In genomic region chr11:95811741-95812140, GRCm38 (mm10) we compare ENCODE assay signal across 24 mouse cellular contexts. TPM values are rescaled to one million over a fixed set of nuclear protein-coding genes. Genes with fewer than 3 reads are reported as not detected.
A peak's percentile ranks its signal among the peaks of the same experiment; 100 is the strongest.
DNase-seq lines count a peak whose midpoint lies in the region; ATAC-seq and TF ChIP-seq lines count a peak whose summit lies in the region.
"Had no signal": no experiment of that assay in that cellular context is flagged by ENCODE, and none has a peak within 500 bp of the region (broad histone marks: within the 10 kb centered on the region; RNA-seq: fewer than 3 reads in every experiment).

No protein-coding gene starts in this region.

- H3K4me2 ChIP-seq in hindbrain, embryonic 16.5 days (ENCODE audit: low read length) = no peak overlapping the region
- no peak overlapping the region for H3K4me2 ChIP-seq in liver, embryonic 13.5 days
- H3K4me2 ChIP-seq in midbrain, embryonic 11.5 days = no peak overlapping the region
- H3K4me2 ChIP-seq in midbrain, postnatal 0 days (ENCODE audit: low read depth, low read length, poor library complexity, severe bottlenecking) = no peak overlapping the region
- no peak overlapping the region for H3K4me2 ChIP-seq in liver, embryonic 16.5 days (ENCODE audit: low read depth, low read length)
- H3K4me2 ChIP-seq: embryonic facial prominence, embryonic 12.5 days; embryonic facial prominence, embryonic 15.5 days; heart, embryonic 11.5 days; hindbrain, embryonic 15.5 days had no signal

- DNase-seq in hindbrain, embryonic 10.5 days (ENCODE audit: low spot score) = no peak
- no peak for DNase-seq in liver, embryonic 13.5 days
- DNase-seq in liver = no peak
- peak; percentile 71 for DNase-seq in midbrain, embryonic 11.5 days (ENCODE audit: low spot score, missing footprints)
- no peak for DNase-seq in midbrain, postnatal 0 days (ENCODE audit: low spot score)
- DNase-seq in natural killer cell, adult 2 months (ENCODE audit: low spot score in 2 of 2) = no peak
- DNase-seq: adrenal gland, adult 2 months; cerebellum, adult 11 months; cerebellum, adult 2 months; cerebellum, adult 9-11 months; cerebellum, postnatal 25 days; forebrain, postnatal 0 days; gastrocnemius, adult 2 months; gastrocnemius, postnatal 14 days had no signal

- H3K4me3 ChIP-seq in hindbrain, embryonic 10.5 days = no peak overlapping the region
- H3K4me3 ChIP-seq in hindbrain, embryonic 16.5 days (ENCODE audit: low read length) = no peak overlapping the region
- no peak overlapping the region for H3K4me3 ChIP-seq in liver, embryonic 13.5 days (replicated peaks)
- H3K4me3 ChIP-seq in midbrain, embryonic 11.5 days (ENCODE audit: low read depth, low read length) = no peak overlapping the region
- H3K4me3 ChIP-seq in midbrain, postnatal 0 days (ENCODE audit: low read depth, low read length) = no peak overlapping the region
- H3K4me3 ChIP-seq in liver, embryonic 16.5 days (ENCODE audit: low read depth, low read length) = no peak overlapping the region
- H3K4me3 ChIP-seq: embryonic facial prominence, embryonic 12.5 days; embryonic facial prominence, embryonic 15.5 days; gastrocnemius, adult 2 months; hindbrain, embryonic 15.5 days had no signal

- WGBS in hindbrain, embryonic 10.5 days = 89% methylated on average over 6 of the region's 6 CpGs
- WGBS in hindbrain, embryonic 16.5 days = 82% methylated on average over 6 of the region's 6 CpGs
- WGBS in liver, embryonic 13.5 days (ENCODE audit: insufficient replicate concordance) = 86% methylated on average over 6 of the region's 6 CpGs
- whole genome bisulfite sequencing in midbrain, embryonic 11.5 days = 80% methylated on average over 6 of the region's 6 CpGs
- WGBS in midbrain, postnatal 0 days = 85% methylated on average over 6 of the region's 6 CpGs
- 79% methylated on average over 6 of the region's 6 CpGs for WGBS in liver, embryonic 16.5 days (ENCODE audit: insufficient replicate concordance)

- peaks cover 31% of the 10 kb centered on the region for H3K4me1 ChIP-seq in hindbrain, embryonic 10.5 days (replicated peaks)
- no peaks in the 10 kb centered on the region for H3K4me1 ChIP-seq in hindbrain, embryonic 16.5 days (ENCODE audit: control insufficient read depth, insufficient read depth, low read depth, low read length)
- H3K4me1 ChIP-seq in liver, embryonic 13.5 days (replicated peaks) = peaks cover 59% of the 10 kb centered on the region
- H3K4me1 ChIP-seq in midbrain, embryonic 11.5 days (ENCODE audit: control insufficient read depth, insufficient read depth, low read length) = peaks cover 13% of the 10 kb centered on the region
- H3K4me1 ChIP-seq in midbrain, postnatal 0 days (ENCODE audit: insufficient read depth, low read length) = no peaks in the 10 kb centered on the region
- H3K4me1 ChIP-seq in liver, embryonic 16.5 days (ENCODE audit: control insufficient read depth, low read depth, low read length) = peaks cover 38% of the 10 kb centered on the region
- H3K4me1 ChIP-seq: embryonic facial prominence, embryonic 12.5 days; embryonic facial prominence, embryonic 15.5 days; hindbrain, embryonic 15.5 days had no signal

- peak overlapping the region; percentile 37; the same call in 1 of the 2 replicates for H3K27ac ChIP-seq in hindbrain, embryonic 10.5 days
- H3K27ac ChIP-seq in hindbrain, embryonic 16.5 days (ENCODE audit: low read depth, low read length) = no peak overlapping the region
- peak overlapping the region; percentile 66 for H3K27ac ChIP-seq in liver, embryonic 13.5 days
- H3K27ac ChIP-seq in midbrain, embryonic 11.5 days (ENCODE audit: low read depth, low read length) = no peak overlapping the region
- H3K27ac ChIP-seq in midbrain, postnatal 0 days (ENCODE audit: low read depth, low read length) = no peak overlapping the region
- peak overlapping the region; percentile 45 for H3K27ac ChIP-seq in liver, embryonic 16.5 days (ENCODE audit: low read length)
- H3K27ac ChIP-seq: embryonic facial prominence, embryonic 12.5 days; embryonic facial prominence, embryonic 15.5 days; gastrocnemius, adult 2 months; hindbrain, embryonic 15.5 days had no signal

- H3K9me3 ChIP-seq in hindbrain, embryonic 10.5 days = peaks cover 8% of the 10 kb centered on the region
- no peaks in the 10 kb centered on the region for H3K9me3 ChIP-seq in hindbrain, embryonic 16.5 days (ENCODE audit: control insufficient read depth, low read length)
- H3K9me3 ChIP-seq in liver, embryonic 13.5 days (replicated peaks) = peaks cover 5% of the 10 kb centered on the region; the same call in 1 of the 2 replicates
- H3K9me3 ChIP-seq in midbrain, embryonic 11.5 days (ENCODE audit: control insufficient read depth, low read length) = no peaks in the 10 kb centered on the region; the same call in 1 of the 2 replicates
- H3K9me3 ChIP-seq in midbrain, postnatal 0 days (ENCODE audit: low read length) = no peaks in the 10 kb centered on the region
- H3K9me3 ChIP-seq in liver, embryonic 16.5 days (replicated peaks; ENCODE audit: control insufficient read depth, low read length) = peaks cover 3% of the 10 kb centered on the region; the same call in 1 of the 2 replicates
- H3K9me3 ChIP-seq: hindbrain, embryonic 15.5 days had no signal

- H3K36me3 ChIP-seq in hindbrain, embryonic 10.5 days = 0 out of 2 replicates have a peak, but pooled peaks cover 6% of the 10 kb centered on the region
- H3K36me3 ChIP-seq in hindbrain, embryonic 16.5 days (ENCODE audit: control insufficient read depth, insufficient read depth, low read length) = no peaks in the 10 kb centered on the region
- no peaks in the 10 kb centered on the region for H3K36me3 ChIP-seq in liver, embryonic 13.5 days
- no peaks in the 10 kb centered on the region for H3K36me3 ChIP-seq in midbrain, embryonic 11.5 days (ENCODE audit: control insufficient read depth, insufficient read depth, low read length)
- H3K36me3 ChIP-seq in midbrain, postnatal 0 days (ENCODE audit: insufficient read depth, low read length) = no peaks in the 10 kb centered on the region
- H3K36me3 ChIP-seq in liver, embryonic 16.5 days (ENCODE audit: control insufficient read depth, insufficient read depth) = no peaks in the 10 kb centered on the region
- H3K36me3 ChIP-seq: embryonic facial prominence, embryonic 12.5 days; embryonic facial prominence, embryonic 15.5 days; hindbrain, embryonic 15.5 days had no signal

- no peak for TF ChIP-seq CTCF in midbrain, postnatal 0 days (IDR thresholded peaks at IDR 0.05)

- H3K27me3 ChIP-seq in hindbrain, embryonic 10.5 days (ENCODE audit: insufficient read depth, poor library complexity, severe bottlenecking) = no peaks in the 10 kb centered on the region
- H3K27me3 ChIP-seq in hindbrain, embryonic 16.5 days (replicated peaks; ENCODE audit: control insufficient read depth, insufficient read depth, low read length) = no peaks in the 10 kb centered on the region
- no peaks in the 10 kb centered on the region for H3K27me3 ChIP-seq in liver, embryonic 13.5 days
- no peaks in the 10 kb centered on the region for H3K27me3 ChIP-seq in midbrain, embryonic 11.5 days (ENCODE audit: control insufficient read depth, insufficient read depth, low read length)
- H3K27me3 ChIP-seq in midbrain, postnatal 0 days (ENCODE audit: insufficient read depth, low read length) = no peaks in the 10 kb centered on the region
- H3K27me3 ChIP-seq in liver, embryonic 16.5 days (ENCODE audit: control insufficient read depth, insufficient read depth, low read depth, low read length) = no peaks in the 10 kb centered on the region
- H3K27me3 ChIP-seq: embryonic facial prominence, embryonic 12.5 days; embryonic facial prominence, embryonic 15.5 days; hindbrain, embryonic 15.5 days had no signal

- no peak for ATAC-seq in hindbrain, embryonic 16.5 days
- no peak for ATAC-seq in liver, embryonic 13.5 days (ENCODE audit: low read depth)
- no peak for ATAC-seq in midbrain, embryonic 11.5 days (ENCODE audit: low FRiP score)
- ATAC-seq in midbrain, postnatal 0 days (ENCODE audit: low FRiP score) = no peak
- ATAC-seq in liver, embryonic 16.5 days (ENCODE audit: low read depth) = no peak
- ATAC-seq: activated CD4-positive, CD25-positive, alpha-beta regulatory T cell, adult 4 months; CD4-positive, CD25-positive, alpha-beta regulatory T cell, adult 4 months; forebrain, embryonic 14.5 days; forebrain, postnatal 0 days had no signal

- H3K9ac ChIP-seq in hindbrain, embryonic 16.5 days (ENCODE audit: low read depth, low read length) = no peak overlapping the region
- peak overlapping the region; percentile 37; the same call in 1 of the 2 replicates for H3K9ac ChIP-seq in liver, embryonic 13.5 days
- H3K9ac ChIP-seq in midbrain, embryonic 11.5 days (ENCODE audit: low read length) = no peak overlapping the region
- H3K9ac ChIP-seq in midbrain, postnatal 0 days (replicated peaks; ENCODE audit: low read length, poor library complexity, severe bottlenecking) = no peak overlapping the region
- H3K9ac ChIP-seq in liver, embryonic 16.5 days (ENCODE audit: low read depth, low read length) = no peak overlapping the region
- H3K9ac ChIP-seq: embryonic facial prominence, embryonic 12.5 days; embryonic facial prominence, embryonic 15.5 days; forebrain, postnatal 0 days; hindbrain, embryonic 15.5 days had no signal

RNA-seq across cellular contexts. Expression of gene Phospho1, which starts 12.6 kb away (rescaled TPM):
- polyA plus RNA-seq in hindbrain, embryonic 10.5 days (2016; fragmentation: Nextera tagmentation; extraction: Ambion mirVana) = 0.42 and 0.86 TPM in 2 replicates
- polyA plus RNA-seq in hindbrain, embryonic 16.5 days (2015; fragmentation: Nextera tagmentation; extraction: Ambion mirVana) = 0.54 TPM in 1 of 2 replicates, not detected in the other
- polyA plus RNA-seq in liver, embryonic 13.5 days (2015; fragmentation: Nextera tagmentation; extraction: Ambion mirVana) = 5.2 and 6.2 TPM in 2 replicates
- not detected in 2 replicates for polyA plus RNA-seq in midbrain, embryonic 11.5 days (2014; fragmentation: Nextera tagmentation; extraction: Ambion mirVana)
- 0.85 and 2.1 TPM in 2 replicates for total RNA-seq in midbrain, postnatal 0 days (2014; rRNA removed)
- polyA plus RNA-seq in midbrain, postnatal 0 days (2015; fragmentation: Nextera tagmentation; extraction: Ambion mirVana) = not detected in 2 replicates
- 6.5 and 7.7 TPM in 2 replicates for polyA plus RNA-seq in liver, embryonic 16.5 days (2015; fragmentation: Nextera tagmentation; extraction: Ambion mirVana)
- polyA plus RNA-seq: activated CD4-positive, CD25-positive, alpha-beta regulatory T cell, adult 4 months; CD4-positive, CD25-positive, alpha-beta regulatory T cell, adult 4 months; embryonic facial prominence, embryonic 12.5 days; forebrain, embryonic 11.5 days; forebrain, embryonic 14.5 days; forebrain, postnatal 0 days had no signal

RNA-seq across cellular contexts. Expression of gene Gngt2, which starts 25.3 kb away (rescaled TPM):
- polyA plus RNA-seq in hindbrain, embryonic 10.5 days (2016; fragmentation: Nextera tagmentation; extraction: Ambion mirVana) = 7.9 and 8.4 TPM in 2 replicates
- polyA plus RNA-seq in hindbrain, embryonic 16.5 days (2015; fragmentation: Nextera tagmentation; extraction: Ambion mirVana) = 3.7 and 3.9 TPM in 2 replicates
- polyA plus RNA-seq in liver, embryonic 13.5 days (2015; fragmentation: Nextera tagmentation; extraction: Ambion mirVana) = 13.8 and 15.3 TPM in 2 replicates
- 4.9 and 5.6 TPM in 2 replicates for polyA plus RNA-seq in midbrain, embryonic 11.5 days (2014; fragmentation: Nextera tagmentation; extraction: Ambion mirVana)
- 2.9 and 3.3 TPM in 2 replicates for total RNA-seq in midbrain, postnatal 0 days (2014; rRNA removed)
- polyA plus RNA-seq in midbrain, postnatal 0 days (2015; fragmentation: Nextera tagmentation; extraction: Ambion mirVana) = 2.4 TPM in 2 replicates
- polyA plus RNA-seq in liver, embryonic 16.5 days (2015; fragmentation: Nextera tagmentation; extraction: Ambion mirVana) = 21.1 and 23.2 TPM in 2 replicates

RNA-seq across cellular contexts. Expression of gene Abi3, which starts 30.5 kb away (rescaled TPM):
- polyA plus RNA-seq in hindbrain, embryonic 10.5 days (2016; fragmentation: Nextera tagmentation; extraction: Ambion mirVana) = 3.5 and 4.4 TPM in 2 replicates
- polyA plus RNA-seq in hindbrain, embryonic 16.5 days (2015; fragmentation: Nextera tagmentation; extraction: Ambion mirVana) = 2.4 and 2.6 TPM in 2 replicates
- polyA plus RNA-seq in liver, embryonic 13.5 days (2015; fragmentation: Nextera tagmentation; extraction: Ambion mirVana) = 5.8 and 6.3 TPM in 2 replicates
- 1.2 and 2.1 TPM in 2 replicates for polyA plus RNA-seq in midbrain, embryonic 11.5 days (2014; fragmentation: Nextera tagmentation; extraction: Ambion mirVana)
- total RNA-seq in midbrain, postnatal 0 days (2014; rRNA removed) = 1.0 and 1.1 TPM in 2 replicates
- polyA plus RNA-seq in midbrain, postnatal 0 days (2015; fragmentation: Nextera tagmentation; extraction: Ambion mirVana) = 1.5 TPM in 2 replicates
- polyA plus RNA-seq in liver, embryonic 16.5 days (2015; fragmentation: Nextera tagmentation; extraction: Ambion mirVana) = 5.3 and 7.6 TPM in 2 replicates

Comparison
In these comparisons a context has a peak if more than half of its experiments do, and no peak if none do; other contexts are left out.
1. H3K27ac ChIP-seq: peak in hindbrain, embryonic 10.5 days (single experiment), liver, embryonic 13.5 days (single experiment) and liver, embryonic 16.5 days (single experiment); none in hindbrain, embryonic 16.5 days (single experiment), midbrain, embryonic 11.5 days (single experiment) and midbrain, postnatal 0 days (single experiment).